Mouse (Mus musculus) hindbrain, embryonic 12.5 days (tissue): ENCODE data around the gene Slc7a5. TPM values are rescaled to one million over a fixed set of nuclear protein-coding genes. Genes with fewer than 3 reads are reported as not detected.

Source experiments
- ATAC-seq: fragments of 200-750 bp; cut with Nextera tagmentation; 2 replicates; pipeline ENCODE4 v1.8.0; 2017; ENCODE audit warnings: moderate TSS enrichment; ENCODE audit not compliant: low FRiP score
- H3K27ac ChIP-seq: fragments of 300-500 bp; sonication (generic); 2 replicates; pipeline ENCODE4 v1.5.1; 2016; ENCODE audit warnings: mild to moderate bottlenecking
- H3K27me3 ChIP-seq: fragments of 300-500 bp; sonication (generic); 2 replicates; pipeline ENCODE4 v1.6.1; 2016; ENCODE audit warnings: mild to moderate bottlenecking
- H3K36me3 ChIP-seq: fragments of 300-500 bp; sonication (generic); 2 replicates; pipeline ENCODE4 v1.6.1; 2016; ENCODE audit warnings: mild to moderate bottlenecking
- H3K4me1 ChIP-seq: fragments of 300-500 bp; sonication (generic); 2 replicates; pipeline ENCODE4 v1.6.1; 2016
- H3K4me2 ChIP-seq: fragments of 300-500 bp; sonication (generic); replicated peaks from 2 replicates; pipeline ENCODE4 v1.6.1; 2016; ENCODE audit warnings: mild to moderate bottlenecking
- H3K4me3 ChIP-seq: fragments of 300-500 bp; sonication (generic); 2 replicates; pipeline ENCODE4 v1.5.1; 2016; ENCODE audit warnings: mild to moderate bottlenecking
- H3K9ac ChIP-seq: fragments of 300-500 bp; sonication (generic); 2 replicates; pipeline ENCODE4 v1.6.1; 2016; ENCODE audit warnings: mild to moderate bottlenecking, moderate library complexity
- H3K9me3 ChIP-seq: fragments of 300-500 bp; sonication (generic); replicated peaks from 2 replicates; pipeline ENCODE4 v1.6.1; 2016; ENCODE audit warnings: mild to moderate bottlenecking
- WGBS: fragments of 180-500 bp; shearing (Covaris S2); methylation state at CpG from one replicate; pipeline ENCODE4 v1.1.7; 2016; 5-methylcytosine and 5-hydroxymethylcytosine counted together
- polyA plus RNA-seq: library from polyadenylated mRNA; unstranded; fragments of >200 nt; fragmentation: Nextera tagmentation; extraction: Ambion mirVana; gene quantifications from 2 replicates; pipeline ENCODE4 v1.2.1, GENCODE M21; 2016

Gene Slc7a5
- polyA plus RNA-seq, 1 experiment from 2014 or later = 29.4 TPM

GRCm38 (mm10) chr8:121832503-121832902 is 75.0 kb downstream of the Slc7a5 start:
- Histone ChIP-seq H3K4me3 (no peak overlapping the region), H3K27me3 (peaks cover 8% of the 10 kb centered on the region; the same call in 1 of the 2 replicates), H3K4me1 (peaks cover 17% of the 10 kb centered on the region), H3K4me2 (no peak overlapping the region), H3K27ac (no peak overlapping the region), H3K9ac (no peak overlapping the region), H3K36me3 (no peaks in the 10 kb centered on the region), H3K9me3 (no peaks in the 10 kb centered on the region)
- 24% methylated on average over 6 of the region's 6 CpGs for WGBS
- no peak for ATAC-seq

DNA sequence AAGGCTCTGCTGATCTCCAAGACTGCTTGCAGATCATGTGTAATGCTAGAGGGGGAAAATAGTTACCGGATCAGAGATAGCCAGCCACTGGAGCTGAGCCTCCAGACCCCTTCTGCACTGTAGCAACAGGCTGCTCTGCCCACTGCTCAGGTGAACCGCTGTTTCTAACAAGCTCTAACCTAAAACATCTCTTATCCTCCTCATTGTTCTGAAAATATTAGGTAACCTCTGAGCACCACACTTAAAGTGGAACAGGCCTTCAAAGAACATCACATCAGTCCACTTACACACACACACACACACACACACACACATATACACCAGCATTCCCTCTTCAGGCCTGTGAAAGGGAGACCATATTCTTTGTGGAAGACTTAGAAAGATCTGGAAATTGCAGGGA is 75.4 kb downstream of the Slc7a5 start:
- Histone ChIP-seq H3K36me3 (no peaks in the 10 kb centered on the region), H3K27me3 (peaks cover 8% of the 10 kb centered on the region; the same call in 1 of the 2 replicates), H3K4me2 (no peak overlapping the region), H3K27ac (no peak overlapping the region), H3K9me3 (no peaks in the 10 kb centered on the region), H3K9ac (no peak overlapping the region), H3K4me1 (peaks cover 17% of the 10 kb centered on the region), H3K4me3 (no peak overlapping the region)
- ATAC-seq = no peak
- WGBS = 78% methylated on average over 2 of the region's 2 CpGs

Other genes starting within 250 kb of the Slc7a5 start
- 47.7 and 50.9 TPM in 2 replicates for gene Jph3, start 178.1 kb downstream of the Slc7a5 start, polyA plus RNA-seq
- gene Klhdc4, start 78.1 kb downstream of the Slc7a5 start, polyA plus RNA-seq = 43.0 and 43.4 TPM in 2 replicates
- 0.18 TPM in 1 of 2 replicates, not detected in the other for gene Car5a, start 37.2 kb upstream of the Slc7a5 start, polyA plus RNA-seq
- gene Banp, start 42.1 kb upstream of the Slc7a5 start, polyA plus RNA-seq = 48.3 and 57.3 TPM in 2 replicates